ENCODE assay signal across 8 mouse cellular contexts in genomic region chr5:142905725-142906531, GRCm38 (mm10). TPM values are rescaled to one million over a fixed set of nuclear protein-coding genes. Genes with fewer than 3 reads are reported as not detected.
DNase-seq lines count a peak whose midpoint lies in the region; ATAC-seq lines count a peak whose summit lies in the region.

No protein-coding gene starts in this region.

- peak; percentile 63 for ATAC-seq in CD4-positive, CD25-positive, alpha-beta regulatory T cell, adult 4 months
- ATAC-seq in heart, embryonic 15.5 days (replicated peaks; ENCODE audit: insufficient number of reproducible peaks, insufficient read depth, low FRiP score, low read depth): peak; percentile 86
- peak; percentile 90 for ATAC-seq in liver, embryonic 15.5 days (ENCODE audit: insufficient read depth)
- peak; percentile 89 for ATAC-seq in neural tube, embryonic 12.5 days (ENCODE audit: low FRiP score, low read depth)

- H3K4me2 ChIP-seq in heart, embryonic 15.5 days: peak overlapping the region; percentile 74
- peak overlapping the region; percentile 91 for H3K4me2 ChIP-seq in liver, embryonic 15.5 days
- peak overlapping the region; percentile 89 for H3K4me2 ChIP-seq in neural tube, embryonic 12.5 days (replicated peaks)

- peak overlapping the region; percentile 100 for H3K9ac ChIP-seq in heart, embryonic 15.5 days
- peak overlapping the region; percentile 96 for H3K9ac ChIP-seq in liver, embryonic 15.5 days
- H3K9ac ChIP-seq in neural tube, embryonic 12.5 days: peak overlapping the region; percentile 100

- H3K9me3 ChIP-seq in forebrain, embryonic 10.5 days: no peaks in the 10 kb centered on the region
- no peaks in the 10 kb centered on the region for H3K9me3 ChIP-seq in heart, embryonic 15.5 days (replicated peaks)
- H3K9me3 ChIP-seq in liver, embryonic 15.5 days (replicated peaks): no peaks in the 10 kb centered on the region
- H3K9me3 ChIP-seq in neural tube, embryonic 12.5 days: no peaks in the 10 kb centered on the region

- peak; percentile 97 for DNase-seq in c-Kit-negative CD71-positive TER-119-positive erythroid progenitor cells, embryonic 14.5 days (ENCODE audit: low read depth, low spot score)
- DNase-seq in forebrain, embryonic 10.5 days (ENCODE audit: extremely low spot score, low spot score): peak; percentile 100
- DNase-seq in kidney, postnatal 25 days: peak; percentile 99
- peak; percentile 95 for DNase-seq in telencephalon, adult 2 months (ENCODE audit: low read depth, low spot score)

- peaks cover 51% of the 10 kb centered on the region for H3K36me3 ChIP-seq in forebrain, embryonic 10.5 days (replicated peaks)
- peaks cover 35% of the 10 kb centered on the region for H3K36me3 ChIP-seq in heart, embryonic 15.5 days
- H3K36me3 ChIP-seq in liver, embryonic 15.5 days (replicated peaks): peaks cover 46% of the 10 kb centered on the region
- peaks cover 41% of the 10 kb centered on the region for H3K36me3 ChIP-seq in neural tube, embryonic 12.5 days

- H3K4me1 ChIP-seq in forebrain, embryonic 10.5 days: peaks cover 62% of the 10 kb centered on the region
- peaks cover 52% of the 10 kb centered on the region for H3K4me1 ChIP-seq in heart, embryonic 15.5 days (replicated peaks)
- peaks cover 71% of the 10 kb centered on the region for H3K4me1 ChIP-seq in liver, embryonic 15.5 days (replicated peaks)
- H3K4me1 ChIP-seq in neural tube, embryonic 12.5 days: peaks cover 52% of the 10 kb centered on the region

- H3K4me3 ChIP-seq in forebrain, embryonic 10.5 days: peak overlapping the region; percentile 92
- peak overlapping the region; percentile 96 for H3K4me3 ChIP-seq in heart, embryonic 15.5 days
- H3K4me3 ChIP-seq in liver, embryonic 15.5 days (replicated peaks): peak overlapping the region; percentile 79
- peak overlapping the region; percentile 99 for H3K4me3 ChIP-seq in neural tube, embryonic 12.5 days

- no peaks in the 10 kb centered on the region for H3K27me3 ChIP-seq in forebrain, embryonic 10.5 days (ENCODE audit: poor library complexity, severe bottlenecking)
- no peaks in the 10 kb centered on the region for H3K27me3 ChIP-seq in heart, embryonic 15.5 days
- H3K27me3 ChIP-seq in liver, embryonic 15.5 days: no peaks in the 10 kb centered on the region
- no peaks in the 10 kb centered on the region for H3K27me3 ChIP-seq in neural tube, embryonic 12.5 days (replicated peaks)

- WGBS in forebrain, embryonic 10.5 days: under 1% methylated on average over 84 of the region's 84 CpGs
- WGBS in heart, embryonic 15.5 days: under 1% methylated on average over 82 of the region's 84 CpGs
- WGBS in liver, embryonic 15.5 days (ENCODE audit: insufficient replicate concordance): under 1% methylated on average over 84 of the region's 84 CpGs
- WGBS in neural tube, embryonic 12.5 days: under 1% methylated on average over 84 of the region's 84 CpGs

- H3K27ac ChIP-seq in forebrain, embryonic 10.5 days: peak overlapping the region; percentile 100
- H3K27ac ChIP-seq in heart, embryonic 15.5 days: peak overlapping the region; percentile 100
- H3K27ac ChIP-seq in liver, embryonic 15.5 days (replicated peaks): peak overlapping the region; percentile 98
- H3K27ac ChIP-seq in neural tube, embryonic 12.5 days: peak overlapping the region; percentile 100

RNA-seq across cellular contexts. Expression of gene Actb, which starts 0.6 kb away (rescaled TPM):
- over 10,000 TPM; 21,144 to 46,167 TPM for polyA plus RNA-seq in CD4-positive, CD25-positive, alpha-beta regulatory T cell, adult 4 months (2017; shearing (Covaris generic))
- polyA plus RNA-seq in forebrain, embryonic 10.5 days (2016; fragmentation: Nextera tagmentation; extraction: Ambion mirVana): 12,867 and 12,868 TPM in 2 replicates
- polyA plus RNA-seq in heart, embryonic 15.5 days (2015; fragmentation: Nextera tagmentation; extraction: Ambion mirVana): 5,943 and 6,493 TPM in 2 replicates
- 5,733 and 6,728 TPM in 2 replicates for polyA plus RNA-seq in liver, embryonic 15.5 days (2015; fragmentation: Nextera tagmentation; extraction: Ambion mirVana)
- polyA plus RNA-seq in neural tube, embryonic 12.5 days (2016; fragmentation: Nextera tagmentation; extraction: Ambion mirVana): 13,231 and 15,185 TPM in 2 replicates

RNA-seq across cellular contexts. Expression of gene Fbxl18, which starts 10.7 kb away (rescaled TPM):
- 1 to 10 TPM; 3.9 to 8.6 TPM for polyA plus RNA-seq in CD4-positive, CD25-positive, alpha-beta regulatory T cell, adult 4 months (2017; shearing (Covaris generic))
- 24.2 and 25.1 TPM in 2 replicates for polyA plus RNA-seq in forebrain, embryonic 10.5 days (2016; fragmentation: Nextera tagmentation; extraction: Ambion mirVana)
- polyA plus RNA-seq in heart, embryonic 15.5 days (2015; fragmentation: Nextera tagmentation; extraction: Ambion mirVana): 7.7 and 9.9 TPM in 2 replicates
- polyA plus RNA-seq in liver, embryonic 15.5 days (2015; fragmentation: Nextera tagmentation; extraction: Ambion mirVana): 3.3 and 4.2 TPM in 2 replicates
- polyA plus RNA-seq in neural tube, embryonic 12.5 days (2016; fragmentation: Nextera tagmentation; extraction: Ambion mirVana): 20.7 and 27.6 TPM in 2 replicates

RNA-seq across cellular contexts. Expression of gene Fscn1, which starts 54.2 kb away (rescaled TPM):
- under 1 TPM; 0.36 to 0.58 TPM for polyA plus RNA-seq in CD4-positive, CD25-positive, alpha-beta regulatory T cell, adult 4 months (2017; shearing (Covaris generic))
- 676 and 689 TPM in 2 replicates for polyA plus RNA-seq in forebrain, embryonic 10.5 days (2016; fragmentation: Nextera tagmentation; extraction: Ambion mirVana)
- 108 and 137 TPM in 2 replicates for polyA plus RNA-seq in heart, embryonic 15.5 days (2015; fragmentation: Nextera tagmentation; extraction: Ambion mirVana)
- polyA plus RNA-seq in liver, embryonic 15.5 days (2015; fragmentation: Nextera tagmentation; extraction: Ambion mirVana): 23.0 and 23.4 TPM in 2 replicates
- polyA plus RNA-seq in neural tube, embryonic 12.5 days (2016; fragmentation: Nextera tagmentation; extraction: Ambion mirVana): 733 and 746 TPM in 2 replicates

Comparison
In these comparisons a context has a peak if more than half of its experiments do, and no peak if none do; other contexts are left out.
1. Peak in every context shown above with its lines: DNase-seq, ATAC-seq, H3K4me3 ChIP-seq and H3K27ac ChIP-seq.
2. RNA of gene Fscn1, which starts 54.2 kb away (polyA plus RNA-seq): 733 to 746 TPM in neural tube, embryonic 12.5 days, 676 to 689 TPM in forebrain, embryonic 10.5 days, 108 to 137 TPM in heart, embryonic 15.5 days and 23.0 to 23.4 TPM in liver, embryonic 15.5 days; 0.36 to 0.58 TPM in CD4-positive, CD25-positive, alpha-beta regulatory T cell, adult 4 months; every median in the first group is over 10 times any median in the second.